Mouse (Mus musculus) myocyte (in vitro differentiated cells): Measurements from ENCODE around the gene Nhsl2. TPM values are rescaled to one million over a fixed set of nuclear protein-coding genes. Genes with fewer than 3 reads are reported as not detected.

Experiments used
- H3K27me3 ChIP-seq: one replicate; pipeline ENCODE4 v1.6.1; 2011; ENCODE audit not compliant: control insufficient read depth, insufficient read depth, insufficient read length
- H3K36me3 ChIP-seq: one replicate; pipeline ENCODE4 v1.6.1; 2011; ENCODE audit not compliant: control insufficient read depth, insufficient read depth
- H3K4me2 ChIP-seq: one replicate; pipeline ENCODE4 v1.6.1; 2011; ENCODE audit warnings: low read depth, control low read depth
- H3K4me3 ChIP-seq: one replicate; pipeline ENCODE4 v1.5.1; 2011; ENCODE audit warnings: mild to moderate bottlenecking, control low read depth, moderate library complexity
- H3K79me2 ChIP-seq: one replicate; pipeline ENCODE4 v1.6.1; 2011; ENCODE audit not compliant: control insufficient read depth, insufficient read depth
- H3ac ChIP-seq: one replicate; pipeline ENCODE4 v1.6.1; 2011; ENCODE audit not compliant: control insufficient read depth, insufficient read length
- CEBPB ChIP-seq: IDR thresholded peaks from 2 replicates; pipeline ENCODE4 v1.6.1; 2011; ENCODE audit warnings: mild to moderate bottlenecking, moderate library complexity; ENCODE audit not compliant: poor library complexity, insufficient read depth, severe bottlenecking
- E2F4 ChIP-seq: IDR thresholded peaks from one replicate; pipeline ENCODE4 v1.6.1; 2011; ENCODE audit warnings: mild to moderate bottlenecking, control low read depth, moderate library complexity; ENCODE audit not compliant: insufficient read depth
- MAX ChIP-seq: IDR thresholded peaks from one replicate; pipeline ENCODE4 v1.6.1; 2011; ENCODE audit warnings: low read depth, mild to moderate bottlenecking, control low read depth
- MYOD1 ChIP-seq, 3 experiments: IDR thresholded peaks; one replicate each; pipeline ENCODE4 v1.6.1; 2011; ENCODE audit warnings: control low read depth in 2 of 3, low read depth in 2 of 3, mild to moderate bottlenecking in 2 of 3, moderate library complexity in 1 of 3; ENCODE audit not compliant: insufficient read length in 2 of 3, control insufficient read depth in 1 of 3
- MYOG ChIP-seq, 3 experiments: IDR thresholded peaks; one replicate each; pipeline ENCODE4 v1.6.1; 2011; ENCODE audit warnings: control low read depth in 2 of 3, low read depth in 2 of 3, mild to moderate bottlenecking in 2 of 3; ENCODE audit not compliant: insufficient read length in 2 of 3, control insufficient read depth in 1 of 3, insufficient read depth in 1 of 3
- POLR2A ChIP-seq: IDR thresholded peaks from one replicate; pipeline ENCODE4 v1.6.1; 2011; ENCODE audit warnings: low read depth, mild to moderate bottlenecking, control low read depth, moderate library complexity; ENCODE audit not compliant: insufficient read length
- POLR2AphosphoS2 ChIP-seq: IDR thresholded peaks from one replicate; pipeline ENCODE4 v1.6.1; 2011; ENCODE audit warnings: low read depth, control low read depth; ENCODE audit not compliant: insufficient read length
- REST ChIP-seq: IDR thresholded peaks from one replicate; pipeline ENCODE4 v1.6.1; 2011; ENCODE audit warnings: mild to moderate bottlenecking, control low read depth, moderate library complexity; ENCODE audit not compliant: insufficient read depth, insufficient read length
- SRF ChIP-seq: IDR thresholded peaks from one replicate; pipeline ENCODE4 v1.6.1; 2011; ENCODE audit warnings: low read depth; ENCODE audit not compliant: control insufficient read depth, insufficient read length
- TCF12 ChIP-seq: IDR thresholded peaks from one replicate; pipeline ENCODE4 v1.6.1; 2011; ENCODE audit warnings: mild to moderate bottlenecking, control low read depth; ENCODE audit not compliant: poor library complexity, insufficient read depth, severe bottlenecking
- TCF3 ChIP-seq: IDR thresholded peaks from one replicate; pipeline ENCODE4 v1.6.1; 2011; ENCODE audit warnings: low read depth, control low read depth; ENCODE audit not compliant: insufficient read length
- USF1 ChIP-seq: IDR thresholded peaks from one replicate; pipeline ENCODE4 v1.6.1; 2011; ENCODE audit warnings: low read depth, mild to moderate bottlenecking, control low read depth, moderate library complexity
- polyA plus RNA-seq: library from polyadenylated mRNA; unstranded; fragments of >200 nt; fragmentation: generic; extraction: Trizol; gene quantifications from one replicate; pipeline ENCODE4 v1.2.1, GENCODE M21; 2012; ENCODE audit warnings: missing spikeins

Nhsl2 gene
- polyA plus RNA-seq, 1 experiment: 0.25 TPM

DNA sequence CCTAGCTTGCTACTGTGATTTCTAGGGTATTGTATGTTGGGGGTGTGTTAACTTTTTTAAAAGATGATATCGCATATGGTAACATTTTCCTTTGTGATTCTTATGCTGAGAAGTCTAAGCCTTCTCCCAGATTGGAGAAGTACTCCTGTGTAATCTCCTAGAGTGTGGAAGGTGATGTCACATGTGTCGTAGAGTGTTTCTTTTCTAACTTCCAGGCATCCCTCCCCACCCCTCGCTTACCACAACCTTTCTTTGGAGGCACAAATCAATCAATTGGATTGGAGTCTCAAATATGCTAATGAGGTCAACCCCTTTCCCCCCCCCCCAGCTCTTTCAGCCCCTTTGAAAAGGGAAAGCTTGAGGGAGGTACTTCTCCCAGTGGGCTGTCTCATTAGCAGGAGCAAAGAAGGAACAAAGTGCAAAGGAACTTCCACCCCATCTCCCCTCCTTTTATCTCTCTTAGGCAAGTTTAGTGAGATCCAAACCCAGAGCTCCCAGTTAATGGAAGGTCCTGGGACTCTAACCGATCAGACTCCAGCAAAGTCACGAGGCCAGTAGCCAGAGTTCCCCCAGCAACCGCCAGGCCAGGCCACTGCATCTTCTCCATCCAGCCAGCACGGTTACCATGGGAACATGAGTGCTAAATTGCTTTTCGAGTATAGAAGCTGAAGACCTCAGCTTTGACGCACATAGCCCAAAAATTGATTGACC is 137.6 kb downstream of the Nhsl2 start:
- TF ChIP-seq MAX (no peak), TCF3 (no peak), REST (no peak), MYOD1 (IDR thresholded peaks at IDR 0.05; ENCODE audit: control insufficient read depth in 1 of 3, insufficient read length in 2 of 3, low read depth in 2 of 3) (no peak), TCF12 (no peak), USF1 (no peak), SRF (no peak), POLR2A (no peak), E2F4 (no peak), CEBPB (no peak), POLR2AphosphoS2 (no peak), MYOG (IDR thresholded peaks at IDR 0.05; ENCODE audit: control insufficient read depth in 1 of 3, insufficient read depth in 1 of 3, insufficient read length in 2 of 3, low read depth in 2 of 3) (no peak)
- H3K4me2 ChIP-seq: no peak overlapping the region
- no peaks in the 10 kb centered on the region for H3K36me3 ChIP-seq
- H3K4me3 ChIP-seq: no peak overlapping the region
- peaks cover 7% of the 10 kb centered on the region for H3K27me3 ChIP-seq
- H3ac ChIP-seq: no peak overlapping the region
- no peaks in the 10 kb centered on the region for H3K79me2 ChIP-seq

- no peak overlapping the region for H3ac ChIP-seq
- TF ChIP-seq SRF (no peak), REST (no peak), MAX (no peak), POLR2A (no peak), CEBPB (no peak), MYOG (IDR thresholded peaks at IDR 0.05; ENCODE audit: control insufficient read depth in 1 of 3, insufficient read depth in 1 of 3, insufficient read length in 2 of 3, low read depth in 2 of 3) (no peak), TCF12 (no peak), TCF3 (no peak), USF1 (no peak), MYOD1 (IDR thresholded peaks at IDR 0.05; ENCODE audit: control insufficient read depth in 1 of 3, insufficient read length in 2 of 3, low read depth in 2 of 3) (no peak), POLR2AphosphoS2 (no peak), E2F4 (no peak)
- no peak overlapping the region for H3K4me3 ChIP-seq
- H3K4me2 ChIP-seq: no peak overlapping the region
- H3K79me2 ChIP-seq: no peaks in the 10 kb centered on the region
- no peaks in the 10 kb centered on the region for H3K27me3 ChIP-seq
- no peaks in the 10 kb centered on the region for H3K36me3 ChIP-seq
These were observed 144.8 kb downstream of the Nhsl2 start for GRCm38 (mm10) chrX:101993841-101994571.

DNA sequence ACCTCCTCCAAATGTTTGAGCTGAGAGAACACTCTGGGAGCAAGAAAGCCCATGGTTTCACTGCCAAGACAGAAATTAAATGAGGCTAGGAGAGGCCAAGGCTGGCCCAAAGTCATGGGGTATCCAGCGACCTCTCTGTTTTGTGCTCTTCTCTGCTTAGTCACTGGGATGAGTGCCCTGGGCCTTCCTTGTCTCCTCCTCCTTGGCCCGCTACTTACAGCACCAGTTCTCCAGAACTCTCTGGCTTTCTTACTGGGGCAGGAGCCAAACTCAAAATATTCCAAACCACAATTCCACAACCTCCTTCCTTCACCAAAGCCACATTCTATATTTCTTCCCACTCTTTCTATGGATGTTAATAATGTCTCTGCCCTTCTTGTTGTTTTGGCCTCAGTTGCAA is 147.5 kb downstream of the Nhsl2 start:
- Histone ChIP-seq H3ac (no peak overlapping the region), H3K79me2 (no peaks in the 10 kb centered on the region), H3K4me2 (no peak overlapping the region), H3K27me3 (no peaks in the 10 kb centered on the region), H3K4me3 (no peak overlapping the region), H3K36me3 (no peaks in the 10 kb centered on the region)
- TF ChIP-seq REST: no peak
- TF ChIP-seq SRF: no peak
- no peak for TF ChIP-seq POLR2AphosphoS2
- TF ChIP-seq MYOD1 (IDR thresholded peaks at IDR 0.05; ENCODE audit: control insufficient read depth in 1 of 3, insufficient read length in 2 of 3, low read depth in 2 of 3): no peak
- no peak for TF ChIP-seq USF1
- no peak for TF ChIP-seq MYOG (IDR thresholded peaks at IDR 0.05; ENCODE audit: control insufficient read depth in 1 of 3, insufficient read depth in 1 of 3, insufficient read length in 2 of 3, low read depth in 2 of 3)
- no peak for TF ChIP-seq TCF3

DNA sequence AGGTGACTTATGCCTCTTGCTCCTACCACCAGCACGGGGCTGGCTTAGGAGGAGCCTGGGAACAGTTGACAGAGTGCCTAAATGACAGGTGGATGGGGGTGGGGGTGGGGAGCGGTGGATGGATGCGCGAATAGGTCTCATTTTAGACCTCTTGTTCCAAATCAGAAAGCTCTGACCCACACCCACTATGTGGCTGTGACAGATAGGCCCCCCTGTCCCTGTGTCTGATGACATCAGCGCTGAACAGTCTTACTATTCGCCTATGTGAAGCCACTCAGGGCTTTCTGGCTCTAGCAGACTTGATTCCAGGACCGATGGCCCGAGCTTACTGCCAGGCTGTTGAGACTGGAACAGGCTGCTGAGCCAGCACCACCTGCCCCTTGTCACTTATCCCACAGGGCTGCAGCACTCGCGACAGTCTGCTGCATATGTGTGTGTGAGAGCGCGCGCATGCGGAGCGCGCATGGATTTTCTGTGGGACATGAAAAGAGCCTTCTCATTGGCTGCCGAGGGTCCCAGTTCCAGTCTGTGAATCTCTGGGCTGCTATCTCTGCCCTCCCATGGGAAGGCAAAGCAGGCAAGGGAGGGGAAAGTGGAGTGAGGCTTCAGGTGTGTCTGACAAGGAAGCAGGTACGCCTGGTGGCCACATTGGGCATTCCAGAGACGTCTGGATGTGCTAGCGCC is 154.6 kb downstream of the Nhsl2 start:
- Histone ChIP-seq H3ac (no peak overlapping the region), H3K79me2 (no peaks in the 10 kb centered on the region), H3K27me3 (peaks cover 32% of the 10 kb centered on the region), H3K36me3 (no peaks in the 10 kb centered on the region), H3K4me2 (peak overlapping the region; percentile 38), H3K4me3 (no peak overlapping the region)
- peak in 2 of 3 experiments; percentile 65 to 83 for TF ChIP-seq MYOD1 (IDR thresholded peaks at IDR 0.05; ENCODE audit: control insufficient read depth in 1 of 3, insufficient read length in 2 of 3, low read depth in 2 of 3)
- no peak for TF ChIP-seq CEBPB
